Mouse (Mus musculus) lung, postnatal 4 days (tissue): ENCODE measurements around the gene Cfap300.
A peak's percentile ranks its signal among the peaks of the same experiment; 100 is the strongest.

Source experiments
- DNase-seq, 2 experiments: peaks; one replicate each; pipeline ENCODE4 v3.0.0; 2021

Gene Cfap300

GRCm38 (mm10) chr9:8042338-8043043 is at the start of gene Cfap300:
Gene Cfap300 (minus strand): TSS chr9:8042823.
- DNase-seq: peak; percentile 96

- no peak for DNase-seq
These were observed 36.3 kb upstream of the Cfap300 start for GRCm38 (mm10) chr9:8078882-8079281.

- peak in 1 of 2 experiments; percentile 22 for DNase-seq
These were observed 31.7 kb upstream of the Cfap300 start for GRCm38 (mm10) chr9:8074345-8074744.

- DNase-seq: no peak
These were observed 30.7 kb upstream of the Cfap300 start for GRCm38 (mm10) chr9:8073203-8073755.

- no peak for DNase-seq
These were observed 17.0 kb upstream of the Cfap300 start for GRCm38 (mm10) chr9:8059636-8060035.

- no peak for DNase-seq
These were observed 12.2 kb upstream of the Cfap300 start for GRCm38 (mm10) chr9:8054831-8055230.

- DNase-seq: no peak
These were observed 393 bp upstream of the Cfap300 start for GRCm38 (mm10) chr9:8043044-8043387.

GRCm38 (mm10) chr9:8035546-8035945 is 7.1 kb downstream of the Cfap300 start:
- DNase-seq: peak; percentile 24 to 49

GRCm38 (mm10) chr9:8035091-8035490 is 7.5 kb downstream of the Cfap300 start:
- DNase-seq: no peak

GRCm38 (mm10) chr9:8034143-8034542 is 8.5 kb downstream of the Cfap300 start:
- no peak for DNase-seq

GRCm38 (mm10) chr9:8032847-8033246 is 9.8 kb downstream of the Cfap300 start:
- no peak for DNase-seq

GRCm38 (mm10) chr9:8018609-8019008 is 24.0 kb downstream of the Cfap300 start:
- no peak for DNase-seq

- DNase-seq: peak; percentile 24 to 34
These were observed 25.2 kb downstream of the Cfap300 start for GRCm38 (mm10) chr9:8017253-8017913.

- peak; percentile 93 to 97 for DNase-seq
These were observed 38.1 kb downstream of the Cfap300 start, which contains the start of gene Yap1 for GRCm38 (mm10) chr9:8004370-8004991. Gene Yap1 (minus strand): TSS chr9:8004596.

- DNase-seq: peak; percentile 75 to 76
These were observed 39.0 kb downstream of the Cfap300 start for GRCm38 (mm10) chr9:8003301-8004271.

- no peak for DNase-seq
These were observed 39.8 kb downstream of the Cfap300 start for GRCm38 (mm10) chr9:8002806-8003205.

- peak in 1 of 2 experiments; percentile 29 for DNase-seq
These were observed 41.3 kb downstream of the Cfap300 start for GRCm38 (mm10) chr9:8001352-8001751.

GRCm38 (mm10) chr9:7994275-7994674 is 48.3 kb downstream of the Cfap300 start:
- DNase-seq: no peak

- DNase-seq: no peak
These were observed 50.0 kb downstream of the Cfap300 start for GRCm38 (mm10) chr9:7992651-7993050.

GRCm38 (mm10) chr9:7990897-7991296 is 51.7 kb downstream of the Cfap300 start:
- DNase-seq: no peak

GRCm38 (mm10) chr9:7987119-7987518 is 55.5 kb downstream of the Cfap300 start:
- DNase-seq: no peak

GRCm38 (mm10) chr9:7984287-7984686 is 58.3 kb downstream of the Cfap300 start:
- DNase-seq: no peak
